Mouse (Mus musculus): ENCODE results near the gene Mdh1.
"Not testable (repeated sequence)": the region's sequence is repeated elsewhere in the genome, so short reads cannot be mapped to it uniquely, and the experiment has no call there.

Mdh1 gene

GRCm38 (mm10) chr11:21545021-21545420 is 27.1 kb downstream of the Mdh1 start:
- no peak for DNase-seq

GRCm38 (mm10) chr11:21542731-21543130 is 29.4 kb downstream of the Mdh1 start:
- no peak for DNase-seq

GRCm38 (mm10) chr11:21540622-21541021 is 31.5 kb downstream of the Mdh1 start:
- peak; percentile 48 for DNase-seq

GRCm38 (mm10) chr11:21540072-21540471 is 32.1 kb downstream of the Mdh1 start:
- DNase-seq = peak; percentile 89

- not testable (repeated sequence) for DNase-seq
These were observed 41.3 kb downstream of the Mdh1 start for GRCm38 (mm10) chr11:21530856-21531255.

- DNase-seq = no peak
These were observed 43.3 kb downstream of the Mdh1 start for GRCm38 (mm10) chr11:21528676-21529394.

- no peak for DNase-seq
These were observed 54.4 kb downstream of the Mdh1 start for GRCm38 (mm10) chr11:21517726-21518125.

GRCm38 (mm10) chr11:21516396-21516795 is 55.8 kb downstream of the Mdh1 start:
- not testable (repeated sequence) for DNase-seq

- DNase-seq = not testable (repeated sequence)
These were observed 61.6 kb downstream of the Mdh1 start for GRCm38 (mm10) chr11:21510577-21510976.

GRCm38 (mm10) chr11:21508713-21509112 is 63.5 kb downstream of the Mdh1 start:
- not testable (repeated sequence) for DNase-seq

- not testable (repeated sequence) for DNase-seq
These were observed 65.1 kb downstream of the Mdh1 start for GRCm38 (mm10) chr11:21507073-21507472.

All from heart, adult 11 months (tissue).